Mouse (Mus musculus) frontal cortex, postnatal 36 days (tissue): ENCODE data around the gene 1700025G04Rik.

ENCODE experiments used
- DNase-seq, 2 experiments: peaks; one replicate each; pipeline ENCODE4 v3.0.0; 2022; ENCODE audit warnings: low spot score in 2 of 2

Gene 1700025G04Rik

DNA sequence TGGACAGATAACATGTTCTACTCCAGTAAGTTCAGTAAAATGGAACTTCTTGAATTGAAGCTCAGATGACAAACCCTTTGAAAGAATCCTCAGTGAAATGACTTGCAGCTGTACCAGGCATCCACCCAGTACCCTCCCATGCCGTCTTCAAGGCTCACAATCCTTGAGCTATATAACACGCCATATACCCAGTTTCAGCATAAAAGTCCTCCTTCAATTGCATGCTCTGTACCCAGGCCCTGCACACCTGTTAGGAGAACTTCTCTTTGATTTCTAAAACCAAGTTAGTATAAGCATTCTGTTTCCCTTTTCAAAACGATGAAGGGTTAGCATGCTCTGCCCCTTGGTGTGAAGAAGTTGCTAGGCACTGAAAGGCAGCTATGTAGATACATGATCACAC lies 56.2 kb downstream of the 1700025G04Rik start:
- no peak for DNase-seq

DNA sequence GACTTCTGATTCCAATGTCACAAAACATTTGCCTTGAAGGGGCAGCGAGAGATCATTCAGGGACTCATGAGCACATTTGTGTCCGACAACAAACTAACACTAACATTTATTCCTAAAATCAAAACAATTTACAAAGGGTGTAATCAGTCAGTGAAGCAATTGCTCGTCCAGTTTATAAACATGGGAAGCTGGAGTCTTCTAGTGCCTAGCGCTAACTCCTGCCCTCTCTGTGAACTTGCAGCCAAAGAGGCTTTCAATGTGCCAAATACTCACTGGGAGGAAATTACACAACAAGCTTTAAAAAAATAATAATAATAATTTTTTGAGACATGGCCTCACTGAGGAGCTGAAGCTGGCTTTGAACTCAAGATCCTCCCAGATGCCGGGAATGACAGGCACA lies 57.8 kb downstream of the 1700025G04Rik start:
- DNase-seq, result no peak

DNA sequence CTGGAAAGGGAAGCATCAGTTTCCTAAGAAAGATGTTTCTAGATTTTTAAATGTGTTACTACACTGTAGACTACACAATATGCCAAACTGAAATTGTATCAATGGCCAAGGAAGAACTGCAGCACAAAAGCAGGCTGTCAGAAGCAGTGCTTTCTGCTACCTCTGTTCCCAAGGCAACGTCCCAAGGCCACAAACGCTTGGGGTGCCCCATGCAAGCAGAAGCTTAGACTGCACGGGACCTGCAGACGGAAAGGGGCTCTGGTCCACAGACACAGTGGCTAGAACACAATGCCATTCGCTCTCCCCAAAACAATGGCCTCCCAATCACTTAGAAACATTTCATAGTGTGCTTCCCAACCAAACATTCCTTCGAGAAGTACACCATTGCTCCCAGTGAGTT lies 59.4 kb downstream of the 1700025G04Rik start:
- no peak for DNase-seq

DNA sequence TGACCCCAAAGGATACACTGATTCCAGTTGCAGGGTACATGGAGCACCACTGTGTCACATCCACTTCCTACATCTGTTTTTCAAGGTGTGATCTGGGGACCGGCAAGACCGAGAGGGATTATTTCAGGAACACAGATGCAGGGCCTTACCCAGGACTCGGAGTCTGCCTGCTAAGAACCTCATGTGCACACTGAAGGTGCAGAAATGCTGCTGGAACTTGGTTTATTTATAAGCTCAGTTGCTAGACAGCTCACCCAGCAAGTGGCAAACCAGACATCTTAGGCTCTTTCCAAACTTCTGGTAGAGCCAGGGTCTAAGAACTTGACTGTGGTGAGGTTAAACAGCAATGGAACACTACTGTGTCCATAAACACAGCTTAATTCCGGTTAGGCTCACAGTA lies 61.2 kb downstream of the 1700025G04Rik start:
- no peak for DNase-seq

DNA sequence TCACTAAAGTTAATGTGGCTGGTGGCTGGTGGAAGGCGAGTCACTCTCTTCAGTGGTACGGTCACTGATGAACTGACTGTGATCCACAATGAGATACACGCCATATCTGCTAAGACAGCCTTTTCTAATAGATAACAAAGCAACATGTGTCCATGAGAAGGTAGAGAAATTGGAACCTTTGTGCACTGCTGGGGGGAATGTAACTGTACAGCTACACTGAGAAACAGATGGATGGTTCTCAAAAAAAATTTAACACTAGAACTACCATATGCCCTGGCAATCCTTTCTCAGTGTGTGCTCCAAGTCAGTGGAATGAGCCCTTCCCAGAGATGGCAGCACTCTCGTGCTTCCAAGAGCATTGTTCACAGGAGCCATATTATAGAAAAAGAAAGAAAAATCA lies 63.2 kb downstream of the 1700025G04Rik start:
- DNase-seq, result no peak

DNA sequence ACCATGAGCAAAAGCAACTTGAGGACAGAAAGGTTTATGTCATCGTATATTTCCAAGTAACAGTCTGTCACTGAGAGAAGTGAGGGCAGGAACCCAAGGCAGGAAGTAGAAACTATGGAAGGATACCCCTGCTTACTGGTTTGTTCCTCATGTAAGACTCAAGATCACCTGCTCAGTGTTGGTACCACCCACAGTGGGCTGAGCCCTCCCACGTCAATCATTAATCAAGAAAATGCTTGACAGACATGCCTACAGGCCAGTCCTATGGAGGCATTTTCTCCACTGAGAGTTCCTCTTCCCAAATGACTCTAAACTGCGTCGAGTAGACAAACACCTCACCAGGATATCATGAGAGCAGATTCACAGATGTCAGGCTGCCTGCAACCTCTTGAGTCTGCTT lies 64.6 kb downstream of the 1700025G04Rik start:
- no peak for DNase-seq

DNA sequence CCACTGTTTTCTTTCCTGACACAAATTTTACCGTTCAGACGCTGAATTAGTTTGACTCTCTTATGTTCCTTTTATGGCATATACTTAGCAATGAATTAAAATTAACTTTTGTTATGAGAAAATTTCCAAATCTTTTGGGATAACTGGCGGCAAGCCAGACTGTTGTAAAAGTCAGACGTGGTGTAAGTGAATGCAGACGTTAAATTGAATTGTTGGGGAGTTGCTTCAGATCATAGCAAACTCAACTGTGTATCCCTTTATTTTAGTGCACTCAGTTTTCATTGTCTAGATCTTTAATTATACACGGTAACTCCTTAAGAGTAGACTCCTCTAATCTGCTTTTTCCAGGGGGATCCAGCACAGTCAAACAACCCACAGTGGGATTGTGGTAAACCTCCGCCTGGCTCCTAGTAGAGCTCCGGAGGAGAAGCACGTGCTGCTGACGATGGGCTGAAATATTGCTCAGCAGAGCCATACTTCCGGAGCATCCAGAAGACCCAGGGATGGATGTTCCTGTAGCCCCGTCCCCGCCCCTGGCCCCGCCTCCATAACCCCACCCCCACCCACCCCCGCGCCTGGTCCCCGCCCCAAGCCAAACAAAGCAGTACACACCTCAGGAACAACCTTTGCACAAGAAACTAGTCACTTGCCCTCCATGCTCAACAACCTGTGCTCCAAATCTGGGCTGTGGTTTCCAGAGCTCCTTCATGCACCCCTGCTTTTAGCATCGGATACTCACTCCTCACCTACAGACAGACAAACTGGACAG lies 65.7 kb downstream of the 1700025G04Rik start:
- DNase-seq, result no peak

DNA sequence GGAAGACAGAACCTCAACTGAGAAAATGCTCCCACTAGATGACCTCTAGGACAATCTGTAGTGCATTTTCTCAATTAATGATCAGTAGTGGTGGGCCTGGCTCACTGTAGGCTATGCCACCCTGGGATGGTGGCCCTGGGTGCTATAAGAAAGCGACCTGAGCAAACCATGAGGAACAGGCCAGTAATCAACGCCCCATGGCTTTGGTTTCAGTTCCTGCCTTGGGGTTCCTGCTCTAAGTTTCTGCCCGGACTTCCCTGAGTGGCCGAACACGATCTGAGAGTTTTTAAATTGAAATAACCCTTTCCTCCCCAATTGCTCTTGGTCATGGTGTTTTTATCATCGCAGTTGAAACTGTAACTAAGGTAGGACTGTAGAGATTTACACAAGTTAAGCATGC lies 69.1 kb downstream of the 1700025G04Rik start:
- no peak for DNase-seq

DNA sequence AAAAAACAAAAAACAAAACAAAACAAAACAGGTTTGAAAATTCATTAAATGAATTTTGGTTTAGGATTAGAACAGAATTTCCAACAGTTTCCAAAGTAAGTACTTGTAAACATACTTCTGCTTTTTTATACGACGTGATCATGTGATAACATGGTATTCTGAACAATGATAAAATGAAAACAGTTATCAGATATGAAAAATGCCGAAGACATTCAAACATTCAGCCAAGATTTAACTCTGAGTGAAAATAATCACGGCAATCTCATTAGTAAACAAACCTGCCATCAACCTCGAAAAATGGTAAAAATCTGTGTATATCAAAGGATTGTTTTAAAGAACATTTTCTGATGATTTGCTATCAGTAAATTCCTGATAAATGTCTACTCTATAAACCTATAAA lies 69.9 kb downstream of the 1700025G04Rik start:
- no peak for DNase-seq

DNA sequence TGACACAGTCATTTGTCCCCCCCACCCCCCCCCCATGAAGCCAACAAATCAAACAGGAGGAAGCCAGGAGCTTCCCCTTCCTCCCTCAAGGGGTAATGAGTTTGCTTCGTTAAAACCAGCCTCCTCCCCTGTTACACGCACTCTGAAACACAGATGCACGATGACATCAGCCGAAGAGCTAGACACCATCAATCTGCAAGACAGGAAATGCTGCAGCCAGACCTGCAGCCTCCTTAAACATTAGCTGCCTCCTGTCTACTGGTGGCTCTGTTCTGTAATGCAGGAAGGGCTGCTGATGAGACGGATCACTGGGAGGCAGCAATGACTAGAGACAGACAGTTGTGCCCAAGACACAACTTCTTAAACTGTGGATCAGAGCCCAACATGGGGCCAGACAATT lies 70.7 kb downstream of the 1700025G04Rik start:
- DNase-seq, result no peak

DNA sequence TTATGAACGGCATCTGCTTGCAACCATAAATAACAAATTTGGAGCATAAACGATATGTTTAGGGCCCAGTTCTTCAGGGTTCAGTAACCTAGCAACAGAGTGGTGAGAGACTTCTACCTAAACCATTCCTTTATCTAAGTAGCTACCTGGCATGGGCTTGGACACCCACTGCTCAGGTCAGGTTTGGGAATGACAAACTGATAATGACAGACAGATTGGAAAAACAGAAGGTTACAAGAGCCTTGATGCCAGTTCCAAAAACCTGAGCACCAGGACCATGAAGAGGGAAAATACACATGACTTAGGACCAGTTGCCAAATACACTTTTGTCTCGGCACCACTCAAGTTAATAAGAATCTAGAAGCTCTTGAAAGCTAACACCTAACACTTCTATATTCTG lies 71.6 kb downstream of the 1700025G04Rik start:
- DNase-seq, result no peak

DNA sequence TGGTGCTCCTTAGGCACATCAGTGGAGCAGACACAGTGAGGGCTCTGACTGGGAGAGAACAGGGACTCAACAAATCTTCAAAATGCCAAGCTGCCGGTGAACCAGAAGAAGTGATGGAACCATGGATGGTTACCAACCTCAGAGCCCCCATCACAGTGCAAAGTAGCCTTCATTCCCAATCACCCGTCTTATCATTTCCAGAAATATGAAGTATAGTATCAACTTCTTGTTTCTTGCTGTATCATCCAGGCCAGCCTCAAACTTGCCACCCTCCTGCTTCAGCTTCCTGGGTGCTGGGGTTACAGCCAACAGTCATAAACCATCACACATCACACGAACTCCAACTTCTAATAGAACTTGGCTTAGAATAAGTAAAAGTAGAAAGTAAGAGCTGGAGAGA lies 73.3 kb downstream of the 1700025G04Rik start:
- DNase-seq, result no peak

DNA sequence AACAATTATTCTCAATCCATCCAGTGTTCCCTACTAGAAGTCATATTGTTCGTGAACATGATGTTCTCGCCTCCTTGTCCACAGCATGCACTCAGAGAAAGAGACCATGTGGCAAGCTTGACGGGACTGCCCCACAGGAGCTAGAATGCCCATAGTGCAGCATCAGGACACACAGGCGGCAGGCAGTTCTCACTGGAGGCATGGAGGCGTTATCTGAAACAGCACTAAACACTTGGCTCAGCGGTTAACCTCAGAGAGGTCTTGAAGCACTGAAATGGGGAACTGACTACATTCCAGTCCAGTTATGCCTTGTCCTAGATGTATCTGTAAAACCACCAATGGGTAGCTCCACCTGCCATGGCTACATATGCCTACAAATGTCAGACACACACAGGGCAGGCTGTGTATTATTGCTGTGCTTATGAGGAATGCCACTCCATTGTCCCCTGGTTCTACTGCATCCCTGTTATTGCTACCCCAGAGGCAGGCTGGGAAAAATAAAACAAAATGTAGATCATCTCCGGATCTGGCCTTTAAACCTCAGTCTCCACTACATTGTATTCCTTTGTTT lies 74.3 kb downstream of the 1700025G04Rik start:
- no peak for DNase-seq

DNA sequence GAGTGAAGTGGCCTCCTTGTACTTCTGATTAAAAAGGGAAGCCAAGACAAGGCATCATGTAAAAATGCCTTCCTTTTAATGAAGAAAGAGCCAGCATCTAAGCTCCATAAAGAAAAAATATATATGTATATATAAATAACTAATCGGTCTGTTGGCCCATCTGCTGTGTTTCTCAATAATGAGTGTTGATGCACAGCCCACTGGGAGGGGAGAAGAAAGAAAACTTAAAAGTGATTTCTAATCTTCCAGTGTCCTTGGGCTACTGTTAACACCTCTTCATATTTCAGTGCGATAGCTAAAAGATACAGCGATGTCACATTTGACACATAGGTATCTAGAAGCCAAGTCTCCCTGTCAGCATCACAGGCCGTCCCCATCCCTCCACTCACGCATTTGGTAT lies 78.2 kb downstream of the 1700025G04Rik start:
- DNase-seq, result no peak

DNA sequence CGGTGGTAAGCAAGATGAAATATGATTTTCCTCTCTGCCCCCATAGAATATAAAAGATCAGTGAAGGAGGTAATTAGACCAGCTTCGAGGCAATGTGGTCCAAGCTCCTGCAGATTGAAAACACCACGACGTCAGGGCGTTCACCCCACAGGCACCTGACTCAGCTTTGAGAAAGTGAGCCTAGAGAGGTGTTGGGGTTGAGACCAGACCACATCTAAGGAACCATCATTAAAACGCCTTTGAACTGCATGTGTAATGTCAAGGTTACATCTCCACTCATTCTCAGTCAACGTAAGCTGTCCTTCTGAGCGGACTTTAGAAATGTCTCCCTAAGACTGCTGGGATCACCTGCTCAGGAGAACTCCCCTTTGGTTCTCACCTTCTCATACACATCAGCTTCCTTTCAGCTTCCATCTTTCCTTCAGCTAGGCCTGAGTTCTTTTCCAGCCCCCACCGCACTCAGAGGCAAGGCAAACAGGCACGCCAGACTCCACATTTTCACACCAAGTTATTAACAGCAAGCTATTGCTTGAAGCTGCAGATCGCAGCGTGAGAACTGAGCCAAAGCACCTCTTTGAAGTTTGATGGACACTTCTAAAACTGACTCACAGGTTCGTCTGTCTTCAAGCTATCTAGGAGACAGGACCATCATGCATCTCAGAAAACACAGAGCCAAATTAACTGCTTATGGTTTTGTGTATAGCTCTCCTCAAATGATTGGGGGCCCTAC lies 79.5 kb downstream of the 1700025G04Rik start:
- DNase-seq, result no peak

DNA sequence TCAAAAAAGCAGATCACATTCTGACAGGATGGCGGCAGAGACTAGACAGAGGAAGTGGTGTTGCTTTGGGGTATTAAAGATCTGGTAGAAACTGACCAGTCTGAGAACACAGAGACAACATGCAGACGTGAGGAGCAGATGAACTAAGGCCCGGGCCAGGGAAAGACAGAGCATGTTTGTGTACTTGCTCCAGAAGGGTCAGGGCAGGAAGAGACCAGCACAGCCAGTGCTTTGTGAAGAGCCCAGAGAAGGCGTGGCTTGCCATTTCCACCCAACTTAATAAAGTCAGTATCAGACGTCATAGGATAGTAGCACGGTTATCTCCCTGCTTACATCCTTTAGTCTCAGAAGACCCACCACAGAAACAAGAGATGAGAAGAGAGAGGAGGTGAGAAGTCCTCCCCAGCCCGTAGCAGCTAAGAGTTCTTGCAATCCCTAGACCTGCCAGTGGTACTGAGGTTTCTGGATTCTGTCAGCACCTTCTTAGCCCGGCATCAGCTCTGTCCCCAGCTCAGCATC lies 81.4 kb downstream of the 1700025G04Rik start:
- peak in 1 of 2 experiments; percentile 18 for DNase-seq

DNA sequence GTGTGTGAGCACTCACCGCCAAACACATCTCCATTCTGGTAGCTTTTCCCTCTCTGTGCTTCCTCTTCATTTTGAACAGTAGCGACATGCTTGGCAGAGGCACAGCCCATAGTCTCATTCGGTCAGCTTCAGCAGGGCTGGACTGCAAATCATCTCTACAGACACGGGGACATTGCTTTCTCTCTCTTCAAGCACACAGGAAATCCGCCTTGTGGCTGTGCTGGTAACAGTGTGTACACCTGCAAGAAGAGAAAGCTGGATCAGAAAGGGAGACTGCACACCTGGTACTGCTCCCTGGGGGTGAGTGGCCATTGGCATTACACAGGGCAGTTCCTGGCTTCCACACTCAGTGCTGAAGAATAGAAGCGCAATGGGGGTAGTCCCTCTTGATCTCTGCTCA lies 83.4 kb downstream of the 1700025G04Rik start:
- DNase-seq, result no peak

DNA sequence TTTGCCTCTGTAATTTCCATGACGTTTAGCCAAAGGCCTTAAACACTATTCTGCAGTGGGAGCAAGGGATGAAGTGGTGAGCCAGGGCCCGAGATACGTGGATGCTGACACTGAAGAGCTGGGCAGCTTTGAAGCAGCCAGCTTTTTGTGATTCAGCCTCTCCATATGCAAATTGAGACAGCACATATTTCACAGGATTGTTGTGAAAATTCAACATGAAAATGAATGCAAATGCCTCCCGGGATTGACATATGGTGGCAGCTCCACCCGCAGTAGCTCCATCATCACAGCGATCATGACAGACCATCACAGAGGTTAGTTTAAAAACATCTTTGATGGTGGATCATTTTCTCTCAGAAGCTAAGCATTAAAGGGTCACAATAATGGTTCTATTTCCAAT lies 85.4 kb downstream of the 1700025G04Rik start:
- DNase-seq, result peak in 1 of 2 experiments; percentile 22

DNA sequence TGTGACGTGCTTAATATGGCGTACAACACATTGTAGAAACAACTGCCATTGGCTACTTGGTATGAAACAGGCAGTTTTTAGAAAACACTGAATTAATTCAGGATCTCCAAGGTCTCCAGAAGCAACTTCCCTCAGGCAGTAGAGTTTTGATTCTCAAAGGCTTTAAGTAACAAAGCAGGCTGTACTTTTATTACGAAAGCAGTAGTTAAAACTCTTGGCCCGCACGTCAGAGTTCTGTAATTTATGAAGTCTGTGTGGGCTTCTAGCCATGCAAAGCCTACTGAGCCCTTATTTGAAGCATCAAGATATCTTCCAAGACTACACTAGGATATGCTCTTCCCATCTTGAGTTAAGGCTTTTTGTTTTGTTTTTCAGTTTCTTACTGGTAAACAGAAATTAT lies 89.5 kb downstream of the 1700025G04Rik start:
- DNase-seq, result no peak

DNA sequence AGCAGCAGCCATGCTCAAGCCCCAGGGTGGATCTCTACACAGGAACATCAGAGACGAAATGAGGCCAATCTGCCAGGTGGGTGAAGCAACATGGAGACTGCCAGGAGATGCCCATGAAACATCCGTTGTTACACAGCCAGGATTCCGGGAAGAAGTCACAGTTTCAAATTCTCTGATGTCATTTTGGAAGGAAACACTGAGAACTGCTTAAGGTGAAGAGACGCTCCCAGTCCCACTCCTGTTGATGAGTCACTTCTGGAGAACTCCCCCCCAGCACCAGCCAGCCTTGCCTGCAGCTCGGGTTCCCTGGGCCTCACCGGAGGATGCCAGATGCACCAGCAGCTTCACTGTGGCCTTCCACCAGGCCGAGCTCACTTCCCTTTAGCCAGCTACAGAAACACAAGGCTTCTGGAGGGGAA lies 90.5 kb downstream of the 1700025G04Rik start:
- DNase-seq, result peak; percentile 61 to 62

DNA sequence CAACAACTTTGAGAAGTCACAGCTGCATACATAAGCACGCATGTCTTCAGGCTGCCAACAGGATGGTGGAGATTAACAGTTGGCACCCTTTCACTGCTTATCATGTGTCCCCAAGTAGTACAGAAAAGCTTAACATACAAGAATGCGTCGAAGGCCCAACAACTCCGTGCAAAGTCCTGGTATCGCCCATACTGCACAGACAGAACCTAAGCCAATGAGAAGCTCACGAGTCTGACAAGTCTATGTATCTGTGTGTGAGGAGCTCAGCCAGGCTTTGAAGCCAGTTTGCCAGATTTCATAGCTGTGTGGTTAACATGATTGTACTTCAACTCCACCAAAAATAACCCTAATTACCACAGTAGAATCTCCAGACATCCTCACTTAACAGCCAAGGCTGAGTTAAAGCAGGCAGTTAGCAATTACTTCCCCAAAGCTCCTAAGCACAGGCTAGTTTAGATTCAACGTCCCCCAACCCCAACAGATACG lies 91.2 kb downstream of the 1700025G04Rik start:
- no peak for DNase-seq

DNA sequence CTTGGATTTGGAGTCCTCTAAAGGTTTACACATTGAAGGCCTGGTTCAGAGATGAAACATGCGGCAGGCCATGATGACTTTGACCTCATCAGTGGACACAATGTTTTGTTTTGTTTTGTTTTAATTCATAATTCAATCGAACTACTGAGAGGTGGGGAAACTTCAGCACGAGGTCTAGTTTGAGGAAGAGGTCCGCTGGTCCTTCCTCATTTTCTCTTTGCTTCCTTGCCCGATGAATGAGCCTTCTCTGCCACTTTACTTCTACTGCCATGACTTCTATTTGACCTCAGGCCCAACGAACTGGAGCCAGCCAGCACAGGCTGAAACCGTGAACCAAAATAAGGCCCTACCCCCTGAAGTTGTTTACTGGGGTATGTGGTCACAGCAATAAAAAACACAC lies 92.3 kb downstream of the 1700025G04Rik start:
- no peak for DNase-seq
